Mouse (Mus musculus) frontal cortex, adult 2 months (tissue): ENCODE results near the gene Tspan33. TPM values are rescaled to one million over a fixed set of nuclear protein-coding genes. Genes with fewer than 3 reads are reported as not detected.
"Not testable (repeated sequence)": the region's sequence is repeated elsewhere in the genome, so short reads cannot be mapped to it uniquely, and the experiment has no call there.

Experiments
- DNase-seq, 2 experiments: peaks; one replicate each; pipeline ENCODE4 v3.0.0; 2022; ENCODE audit warnings: low spot score in 1 of 2; ENCODE audit errors: extremely low spot score in 1 of 2
- polyA plus RNA-seq: library from polyadenylated mRNA; depleted of rRNA; stranded (reverse); fragments of >200 nt; gene quantifications from 2 replicates; pipeline ENCODE4 v1.2.3, GENCODE M21; 2012; rRNA removed

Gene Tspan33
- 26.6 and 28.7 TPM in 2 replicates for polyA plus RNA-seq

- peak; percentile 86 to 93 for DNase-seq
Observed at GRCm38 (mm10) chr6:29693953-29694352, at the start of gene Tspan33. Gene Tspan33, plus strand, starts transcription at chr6:29694222.

GRCm38 (mm10) chr6:29649494-29650169, 44.4 kb upstream of the Tspan33 start:
- peak; percentile 77 to 97 for DNase-seq

- no peak for DNase-seq
Observed at GRCm38 (mm10) chr6:29650170-29650549, 43.9 kb upstream of the Tspan33 start.

- no peak for DNase-seq
Observed at GRCm38 (mm10) chr6:29653271-29653670, 40.8 kb upstream of the Tspan33 start.

- no peak for DNase-seq
Observed at GRCm38 (mm10) chr6:29658626-29659475, 35.2 kb upstream of the Tspan33 start.

GRCm38 (mm10) chr6:29659964-29660363, 34.1 kb upstream of the Tspan33 start:
- no peak for DNase-seq

- no peak for DNase-seq
Observed at GRCm38 (mm10) chr6:29660662-29661307, 33.2 kb upstream of the Tspan33 start.

GRCm38 (mm10) chr6:29667266-29667665, 26.8 kb upstream of the Tspan33 start:
- no peak for DNase-seq

GRCm38 (mm10) chr6:29671741-29672140, 22.3 kb upstream of the Tspan33 start:
- DNase-seq: no peak

GRCm38 (mm10) chr6:29672563-29673411, 21.2 kb upstream of the Tspan33 start:
- peak in 1 of 2 experiments; percentile 49 for DNase-seq

- DNase-seq: no peak
Observed at GRCm38 (mm10) chr6:29673739-29674138, 20.3 kb upstream of the Tspan33 start.

GRCm38 (mm10) chr6:29679947-29680550, 14.0 kb upstream of the Tspan33 start:
- DNase-seq: not testable (repeated sequence)

GRCm38 (mm10) chr6:29681853-29682252, 12.2 kb upstream of the Tspan33 start:
- DNase-seq: no peak

- no peak for DNase-seq
Observed at GRCm38 (mm10) chr6:29684686-29685085, 9.3 kb upstream of the Tspan33 start.

GRCm38 (mm10) chr6:29685952-29686351, 8.1 kb upstream of the Tspan33 start:
- peak in 1 of 2 experiments; percentile 33 for DNase-seq

GRCm38 (mm10) chr6:29689458-29689857, 4.6 kb upstream of the Tspan33 start:
- DNase-seq: peak in 1 of 2 experiments; percentile 46

- DNase-seq: no peak
Observed at GRCm38 (mm10) chr6:29694375-29695289, 610 bp downstream of the Tspan33 start.

GRCm38 (mm10) chr6:29695290-29695674, 1.3 kb downstream of the Tspan33 start:
- no peak for DNase-seq

- DNase-seq: no peak
Observed at GRCm38 (mm10) chr6:29695975-29696374, 2.0 kb downstream of the Tspan33 start.
